Mouse (Mus musculus) small intestine, adult 2 months (tissue): ENCODE results near the gene Plcb2. TPM values are rescaled to one million over a fixed set of nuclear protein-coding genes. Genes with fewer than 3 reads are reported as not detected.

ENCODE experiments used
- H3K27ac ChIP-seq: fragments of 200-500 bp; 2 replicates; pipeline ENCODE4 v1.5.1; 2012; ENCODE audit warnings: low read depth, low read length, control low read depth, inconsistent platforms; ENCODE audit not compliant: insufficient read depth
- H3K27me3 ChIP-seq: fragments of 200-500 bp; 2 replicates; pipeline ENCODE4 v1.6.1; 2012; ENCODE audit warnings: mild to moderate bottlenecking, moderate library complexity, low read length, inconsistent platforms; ENCODE audit not compliant: control insufficient read depth, insufficient read depth
- H3K36me3 ChIP-seq: fragments of 200-500 bp; 2 replicates; pipeline ENCODE4 v1.6.1; 2012; ENCODE audit warnings: mild to moderate bottlenecking, low read length, control low read depth, inconsistent platforms; ENCODE audit not compliant: control insufficient read depth, insufficient read depth
- H3K4me1 ChIP-seq: fragments of 200-500 bp; 2 replicates; pipeline ENCODE4 v1.6.1; 2012; ENCODE audit warnings: low read length, inconsistent platforms, mixed read lengths; ENCODE audit not compliant: control insufficient read depth, insufficient read depth, insufficient read length
- H3K4me3 ChIP-seq: fragments of 200-500 bp; 2 replicates; pipeline ENCODE4 v1.5.1; 2012; ENCODE audit warnings: low read depth, mild to moderate bottlenecking, control low read depth, inconsistent platforms, low read length, moderate library complexity
- CTCF ChIP-seq: fragments of 200-500 bp; IDR thresholded peaks from 2 replicates; pipeline ENCODE4 v1.5.1; 2012; ENCODE audit warnings: low read depth, mild to moderate bottlenecking, control low read depth, inconsistent platforms, low read length, moderate library complexity, mixed read lengths; ENCODE audit not compliant: insufficient replicate concordance, insufficient read length; ENCODE audit errors: extremely low read depth
- POLR2A ChIP-seq: fragments of 200-500 bp; IDR thresholded peaks from 2 replicates; pipeline ENCODE4 v1.6.1; 2012; ENCODE audit warnings: low read depth, mild to moderate bottlenecking, control low read depth, inconsistent platforms, low read length, moderate library complexity
- WGBS: fragments of 180-500 bp; shearing (Covaris S2); methylation state at CpG from one replicate; pipeline ENCODE4 v1.1.7; 2018; 5-methylcytosine and 5-hydroxymethylcytosine counted together
- polyA plus RNA-seq: library from polyadenylated mRNA; depleted of rRNA; stranded (reverse); fragments of >200 nt; gene quantifications from 2 replicates; pipeline ENCODE4 v1.2.3, GENCODE M21; 2012; rRNA removed

The Plcb2 gene
- polyA plus RNA-seq, 1 experiment: 6.2 TPM

DNA sequence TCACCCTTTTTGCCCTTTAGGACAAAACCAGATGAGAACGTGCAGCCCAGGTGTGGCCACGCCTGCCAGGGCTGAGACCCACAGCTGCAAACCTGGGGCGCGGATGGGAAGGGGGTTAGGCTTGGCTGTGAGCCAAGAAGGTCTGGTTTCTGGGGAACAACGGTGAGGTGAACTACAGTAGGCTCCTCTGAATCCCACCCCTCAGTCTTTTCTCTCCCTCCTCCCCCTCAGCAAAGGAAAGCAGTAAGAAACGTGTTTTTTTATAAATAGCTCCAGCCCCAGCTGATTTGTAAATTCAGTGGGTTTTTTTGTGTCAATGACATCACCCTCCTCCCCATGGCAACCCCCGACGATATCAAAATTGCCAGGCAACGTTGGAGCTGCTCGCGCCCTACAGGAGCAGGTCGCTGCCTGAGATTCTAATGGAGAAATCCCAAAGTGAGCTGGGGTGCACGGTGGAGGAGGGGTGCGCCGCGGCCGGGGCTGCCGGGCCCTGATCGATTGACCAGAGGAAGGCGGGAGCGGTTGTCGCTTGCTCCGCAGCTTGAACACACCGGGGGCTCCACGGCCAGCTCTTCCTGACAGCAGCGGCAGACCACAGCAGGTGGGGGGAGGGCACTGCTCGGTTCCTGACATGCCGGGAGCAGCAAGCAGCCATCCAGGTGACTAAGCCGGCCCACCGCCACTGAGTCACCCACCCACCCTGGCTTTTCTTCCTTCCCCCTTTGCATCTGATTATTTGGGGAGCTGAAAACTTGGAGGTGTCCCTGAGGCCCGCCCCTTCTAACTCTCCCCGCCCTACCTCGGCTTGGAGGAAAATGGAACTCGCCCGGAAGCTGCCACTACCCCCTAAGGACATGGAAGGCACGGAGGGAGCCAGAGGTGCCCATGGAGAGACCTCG is 65.1 kb downstream of the Plcb2 start, which contains the start of gene Pak6:
Gene Pak6 (plus strand): TSS at position 402 of the 902 bp plus-strand sequence.
- H3K4me1 ChIP-seq: peaks cover 41% of the 10 kb centered on the region

GRCm38 (mm10) chr2:118661891-118662290 is 66.3 kb downstream of the Plcb2 start:
- TF ChIP-seq CTCF (no peak), POLR2A (no peak)
- peaks cover 49% of the 10 kb centered on the region for H3K4me1 ChIP-seq
- H3K27ac ChIP-seq: peak overlapping the region; percentile 1; the same call in 1 of the 2 replicates
- no peak overlapping the region for H3K4me3 ChIP-seq
- 25% methylated on average over 9 of the region's 9 CpGs for WGBS
- no peaks in the 10 kb centered on the region for H3K27me3 ChIP-seq
- H3K36me3 ChIP-seq: no peaks in the 10 kb centered on the region

More for the DNA sequence above, 65.1 kb downstream of the Plcb2 start, which contains the start of gene Pak6:
- H3K27me3 ChIP-seq: no peaks in the 10 kb centered on the region
- H3K27ac ChIP-seq: peak within 1 kb of the TSS; percentile 1; the same call in 1 of the 2 replicates
- H3K4me3 ChIP-seq: peak within 1 kb of the TSS; percentile 50
- H3K36me3 ChIP-seq: no peaks in the 10 kb centered on the region
- TF ChIP-seq POLR2A (no peak), CTCF (no peak)
- 4% methylated on average over 37 of the region's 37 CpGs for WGBS

DNA sequence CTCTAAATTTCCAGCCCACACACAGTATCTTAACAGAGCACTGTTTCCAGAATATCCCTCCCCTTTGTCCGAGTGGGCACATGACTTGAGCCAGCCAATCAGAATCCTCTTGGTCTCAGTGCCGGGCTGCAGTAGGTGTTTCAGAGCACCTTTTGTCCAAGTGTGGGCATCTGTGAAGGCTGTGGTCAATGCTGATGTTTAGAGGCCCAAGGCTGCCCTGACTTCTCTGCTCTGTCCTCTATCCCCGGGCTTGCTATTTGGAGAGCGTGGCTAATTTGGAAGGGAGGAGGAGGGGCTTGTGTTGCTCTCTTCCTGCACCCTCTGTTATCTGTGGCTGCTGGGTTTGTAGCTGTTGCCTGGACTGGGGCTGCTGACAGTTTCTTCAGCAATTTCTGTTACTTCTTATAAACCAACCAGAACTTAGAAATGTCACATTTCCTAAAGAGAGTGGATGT is 68.2 kb downstream of the Plcb2 start:
- no peak overlapping the region for H3K27ac ChIP-seq
- TF ChIP-seq POLR2A (no peak), CTCF (no peak)
- H3K4me3 ChIP-seq: peak overlapping the region; percentile 58
- WGBS: 3% methylated on average over 4 of the region's 4 CpGs
- H3K27me3 ChIP-seq: no peaks in the 10 kb centered on the region
- no peaks in the 10 kb centered on the region for H3K36me3 ChIP-seq
- peaks cover 53% of the 10 kb centered on the region for H3K4me1 ChIP-seq

- H3K4me1 ChIP-seq: peaks cover 53% of the 10 kb centered on the region
- 56% methylated on average over 12 of the region's 12 CpGs for WGBS
- H3K27ac ChIP-seq: no peak overlapping the region
- H3K4me3 ChIP-seq: no peak overlapping the region
- H3K27me3 ChIP-seq: no peaks in the 10 kb centered on the region
- TF ChIP-seq CTCF (no peak), POLR2A (no peak)
- H3K36me3 ChIP-seq: no peaks in the 10 kb centered on the region
These were observed 68.7 kb downstream of the Plcb2 start for GRCm38 (mm10) chr2:118659493-118659892.

- H3K27ac ChIP-seq: peak overlapping the region; percentile 29
- peaks cover 50% of the 10 kb centered on the region for H3K4me1 ChIP-seq
- no peaks in the 10 kb centered on the region for H3K27me3 ChIP-seq
- TF ChIP-seq CTCF: no peak
- no peak for TF ChIP-seq POLR2A
- WGBS: 23% methylated on average over 1 of the region's 1 CpGs
- H3K36me3 ChIP-seq: no peaks in the 10 kb centered on the region
- H3K4me3 ChIP-seq: no peak overlapping the region
These were observed 69.2 kb downstream of the Plcb2 start for GRCm38 (mm10) chr2:118659077-118659476.

DNA sequence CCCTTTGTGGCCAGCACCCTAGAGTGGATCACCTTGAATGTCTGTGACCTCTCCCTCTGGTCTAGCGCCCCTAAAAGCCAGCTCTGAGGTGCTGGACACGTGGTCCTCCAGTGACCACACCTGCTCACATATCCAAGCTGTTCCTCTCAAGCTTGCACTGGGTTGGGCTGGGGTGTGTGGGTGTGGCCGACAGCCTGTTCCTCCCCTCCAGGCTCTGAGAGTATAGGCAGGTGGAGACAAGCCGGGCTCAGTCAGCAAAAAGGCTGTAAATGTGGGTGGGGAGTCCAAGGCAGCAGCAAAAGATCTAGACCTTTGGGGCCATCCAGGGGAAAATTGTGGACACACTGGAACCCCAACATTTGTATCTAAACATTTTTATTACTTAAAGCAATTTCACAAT is 69.8 kb downstream of the Plcb2 start:
- WGBS: 16% methylated on average over 4 of the region's 4 CpGs
- Histone ChIP-seq H3K4me1 (peaks cover 44% of the 10 kb centered on the region), H3K27ac (no peak overlapping the region), H3K27me3 (no peaks in the 10 kb centered on the region), H3K4me3 (no peak overlapping the region), H3K36me3 (no peaks in the 10 kb centered on the region)
- TF ChIP-seq CTCF: no peak
- no peak for TF ChIP-seq POLR2A

Other genes with a start within 250 kb of the Plcb2 start
- 10.9 and 16.3 TPM in 2 replicates for gene Srp14, start 248.7 kb downstream of the Plcb2 start, polyA plus RNA-seq
- gene Bmf, start 178.8 kb downstream of the Plcb2 start, polyA plus RNA-seq: 4.1 and 10.3 TPM in 2 replicates
- 2.2 and 4.1 TPM in 2 replicates for gene Bub1b, start 130.2 kb downstream of the Plcb2 start, polyA plus RNA-seq
- gene Pak6, start 65.1 kb downstream of the Plcb2 start, polyA plus RNA-seq: 1.8 and 2.0 TPM in 2 replicates
- gene Ankrd63, start 24.5 kb downstream of the Plcb2 start, polyA plus RNA-seq: 0.13 and 1.4 TPM in 2 replicates
- gene Inafm2, start 17.3 kb upstream of the Plcb2 start, polyA plus RNA-seq: 6.2 and 8.8 TPM in 2 replicates
- gene Ccdc9b, start 34.2 kb upstream of the Plcb2 start, polyA plus RNA-seq: 2.4 and 3.3 TPM in 2 replicates
- gene Phgr1, start 44.3 kb upstream of the Plcb2 start, polyA plus RNA-seq: 2,253 and 5,176 TPM in 2 replicates
- 1.7 and 3.5 TPM in 2 replicates for gene Disp2, start 51.3 kb upstream of the Plcb2 start, polyA plus RNA-seq
- gene Knstrn, start 85.6 kb upstream of the Plcb2 start, polyA plus RNA-seq: 1.5 and 4.7 TPM in 2 replicates
- gene Ivd, start 133.5 kb upstream of the Plcb2 start, polyA plus RNA-seq: 17.6 and 25.7 TPM in 2 replicates
- gene Bahd1, start 171.9 kb upstream of the Plcb2 start, polyA plus RNA-seq: 11.8 and 24.6 TPM in 2 replicates
- 3.8 and 4.0 TPM in 2 replicates for gene Chst14, start 198.1 kb upstream of the Plcb2 start, polyA plus RNA-seq